Mouse (Mus musculus) thymus, adult 2 months (tissue): ENCODE results near the gene Dgka. TPM values are rescaled to one million over a fixed set of nuclear protein-coding genes. Genes with fewer than 3 reads are reported as not detected.

ENCODE experiments used
- DNase-seq: peaks from one replicate; pipeline ENCODE4 v3.0.0; 2021
- H3K27ac ChIP-seq: fragments of 200-500 bp; 2 replicates; pipeline ENCODE4 v1.5.1; 2012; ENCODE audit warnings: low read length, control low read depth; ENCODE audit not compliant: control insufficient read depth, insufficient read depth
- H3K27me3 ChIP-seq: fragments of 200-500 bp; 2 replicates; pipeline ENCODE4 v1.6.1; 2012; ENCODE audit warnings: mild to moderate bottlenecking, low read length, moderate library complexity, mixed read lengths; ENCODE audit not compliant: control insufficient read depth, insufficient read depth
- H3K36me3 ChIP-seq: fragments of 200-500 bp; 2 replicates; pipeline ENCODE4 v1.6.1; 2012; ENCODE audit warnings: mild to moderate bottlenecking, low read length, moderate library complexity; ENCODE audit not compliant: control insufficient read depth, insufficient read depth
- H3K4me1 ChIP-seq: fragments of 200-500 bp; replicated peaks from 2 replicates; pipeline ENCODE4 v1.6.1; 2012; ENCODE audit warnings: low read length; ENCODE audit not compliant: control insufficient read depth, insufficient read depth
- H3K4me3 ChIP-seq: fragments of 200-500 bp; 2 replicates; pipeline ENCODE4 v1.5.1; 2012; ENCODE audit warnings: mild to moderate bottlenecking, low read length, control low read depth, moderate library complexity; ENCODE audit not compliant: control insufficient read depth, insufficient read depth
- CTCF ChIP-seq: fragments of 200-500 bp; IDR thresholded peaks from 2 replicates; pipeline ENCODE4 v1.5.1; 2012; ENCODE audit warnings: mild to moderate bottlenecking, control low read depth, low read length, moderate library complexity, borderline replicate concordance; ENCODE audit not compliant: control insufficient read depth, poor library complexity, insufficient read depth; ENCODE audit errors: extremely low read depth
- POLR2A ChIP-seq: fragments of 200-500 bp; IDR thresholded peaks from 2 replicates; pipeline ENCODE4 v1.6.1; 2012; ENCODE audit warnings: mild to moderate bottlenecking, low read length, control low read depth, moderate library complexity; ENCODE audit not compliant: control insufficient read depth, poor library complexity, insufficient read depth; ENCODE audit errors: extremely low read depth
- WGBS: fragments of 180-500 bp; shearing (Covaris S2); methylation state at CpG from one replicate; pipeline ENCODE4 v1.1.7; 2018; 5-methylcytosine and 5-hydroxymethylcytosine counted together
- polyA plus RNA-seq: library from polyadenylated mRNA; depleted of rRNA; stranded (reverse); fragments of >200 nt; gene quantifications from 2 replicates; pipeline ENCODE4 v1.2.3, GENCODE M21; 2012

Gene Dgka
- polyA plus RNA-seq, 1 experiment = 374 TPM

DNA sequence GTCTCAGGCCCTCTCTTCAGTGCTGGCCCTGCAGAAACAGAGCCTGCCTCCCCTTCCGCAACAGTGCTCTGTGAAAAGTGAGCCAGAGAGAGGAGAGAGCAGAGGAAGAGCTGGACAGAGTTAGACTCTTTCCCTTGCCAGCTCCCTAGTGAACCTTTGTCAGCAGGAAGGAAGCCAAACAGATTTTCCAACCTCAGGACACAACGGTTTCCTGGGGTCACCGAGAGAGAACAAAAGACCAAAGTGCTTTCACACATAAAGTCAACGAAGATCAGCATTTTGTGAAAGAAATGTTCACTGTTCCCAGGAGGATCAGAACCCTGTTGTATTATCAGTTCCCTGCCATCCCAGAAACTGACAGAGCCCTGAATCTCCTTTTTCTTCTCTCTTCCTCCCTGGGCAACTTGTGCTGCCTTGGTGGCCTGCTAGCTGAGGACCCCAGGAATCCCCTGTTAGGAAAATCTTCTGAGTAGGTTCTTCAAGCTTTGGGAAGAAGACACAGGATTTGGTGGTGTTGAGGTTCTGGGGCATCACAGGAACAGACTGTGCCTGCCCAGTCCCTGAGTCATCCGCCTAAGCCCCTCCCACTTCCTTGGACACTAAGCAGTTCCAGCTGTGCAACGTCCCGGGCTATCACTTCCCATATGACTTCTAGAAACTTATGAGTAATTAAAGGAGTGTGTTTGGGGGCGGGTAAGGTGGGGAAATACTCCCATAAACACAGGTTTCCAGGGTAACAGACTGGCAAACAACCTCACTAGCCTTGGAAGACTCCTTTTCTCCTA, 34.5 kb upstream of the Dgka start:
- 22% methylated on average over 8 of the region's 8 CpGs for WGBS
- H3K4me3 ChIP-seq = no peak overlapping the region
- no peaks in the 10 kb centered on the region for H3K27me3 ChIP-seq
- H3K27ac ChIP-seq = no peak overlapping the region
- H3K36me3 ChIP-seq = no peaks in the 10 kb centered on the region
- TF ChIP-seq POLR2A (no peak), CTCF (no peak)
- H3K4me1 ChIP-seq = peaks cover 7% of the 10 kb centered on the region
- no peak for DNase-seq

DNA sequence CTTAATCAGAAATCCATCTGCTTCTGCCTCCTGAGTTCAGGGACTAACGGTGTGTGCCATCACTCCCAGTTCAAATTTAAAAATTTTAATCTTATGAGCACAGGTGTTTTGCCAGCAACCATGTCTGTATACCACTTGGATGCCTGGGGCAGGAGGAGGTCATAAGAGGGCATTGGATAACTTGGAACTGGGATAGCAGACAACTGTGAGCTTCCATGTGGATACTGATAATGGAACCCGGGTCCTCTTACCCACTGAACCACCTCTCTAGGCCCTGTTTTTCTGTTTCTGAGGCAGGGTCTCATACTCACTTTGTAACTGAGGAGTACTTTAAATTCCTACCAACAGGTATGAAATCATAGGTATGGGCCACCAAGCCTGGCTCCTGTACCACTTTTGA, 33.8 kb upstream of the Dgka start:
- H3K27me3 ChIP-seq = no peaks in the 10 kb centered on the region
- WGBS = 93% methylated on average over 2 of the region's 2 CpGs
- DNase-seq = no peak
- TF ChIP-seq POLR2A = no peak
- no peak for TF ChIP-seq CTCF
- H3K4me1 ChIP-seq = peaks cover 7% of the 10 kb centered on the region
- H3K36me3 ChIP-seq = no peaks in the 10 kb centered on the region
- no peak overlapping the region for H3K27ac ChIP-seq
- no peak overlapping the region for H3K4me3 ChIP-seq

DNA sequence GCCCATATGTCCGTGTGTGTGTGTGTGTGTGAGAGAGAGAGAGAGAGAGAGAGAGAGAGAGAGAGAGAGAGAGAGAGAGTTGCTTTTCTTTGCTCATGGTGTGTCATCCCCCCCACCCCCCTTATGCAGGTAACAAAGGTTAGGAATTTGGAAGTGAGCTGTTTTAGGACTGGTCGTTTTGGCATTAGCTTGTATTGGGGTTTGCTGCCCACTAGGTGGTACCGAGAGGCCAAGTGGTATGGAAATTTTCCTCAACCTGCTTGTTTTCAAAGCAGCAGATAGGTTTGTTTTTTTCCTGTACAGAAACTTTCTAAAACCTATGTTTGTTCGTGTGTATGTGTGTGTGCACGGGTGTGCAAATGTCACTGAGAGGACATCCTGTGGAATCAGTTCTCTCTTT, 29.0 kb upstream of the Dgka start:
- H3K36me3 ChIP-seq = no peaks in the 10 kb centered on the region
- no peak for DNase-seq
- no peaks in the 10 kb centered on the region for H3K4me1 ChIP-seq
- H3K27ac ChIP-seq = no peak overlapping the region
- WGBS = 31% methylated on average over 5 of the region's 5 CpGs
- no peak overlapping the region for H3K4me3 ChIP-seq
- H3K27me3 ChIP-seq = no peaks in the 10 kb centered on the region
- no peak for TF ChIP-seq POLR2A
- TF ChIP-seq CTCF = no peak

DNA sequence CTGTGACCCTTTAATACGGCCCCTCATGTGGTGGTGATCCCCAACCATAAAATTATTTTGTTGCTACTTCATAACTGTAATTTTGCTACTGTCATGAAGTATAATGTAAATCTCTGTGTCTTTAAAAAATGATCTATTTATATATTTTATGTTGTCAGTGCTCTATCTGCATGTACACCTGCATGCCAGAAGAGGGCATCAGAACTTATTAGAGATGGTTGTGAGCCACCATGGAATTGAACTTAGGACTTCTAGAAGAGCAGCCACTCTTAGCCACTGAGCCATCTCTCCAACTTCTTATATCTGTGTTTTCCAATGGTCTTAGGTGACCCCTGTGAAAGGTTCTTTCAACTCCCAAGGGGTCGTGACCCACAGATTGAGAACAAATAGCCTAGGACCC, 28.2 kb upstream of the Dgka start:
- Histone ChIP-seq H3K4me1 (no peaks in the 10 kb centered on the region), H3K4me3 (no peak overlapping the region), H3K27me3 (no peaks in the 10 kb centered on the region), H3K36me3 (no peaks in the 10 kb centered on the region), H3K27ac (no peak overlapping the region)
- WGBS = 92% methylated on average over 2 of the region's 2 CpGs
- TF ChIP-seq CTCF = no peak
- no peak for TF ChIP-seq POLR2A
- no peak for DNase-seq

DNA sequence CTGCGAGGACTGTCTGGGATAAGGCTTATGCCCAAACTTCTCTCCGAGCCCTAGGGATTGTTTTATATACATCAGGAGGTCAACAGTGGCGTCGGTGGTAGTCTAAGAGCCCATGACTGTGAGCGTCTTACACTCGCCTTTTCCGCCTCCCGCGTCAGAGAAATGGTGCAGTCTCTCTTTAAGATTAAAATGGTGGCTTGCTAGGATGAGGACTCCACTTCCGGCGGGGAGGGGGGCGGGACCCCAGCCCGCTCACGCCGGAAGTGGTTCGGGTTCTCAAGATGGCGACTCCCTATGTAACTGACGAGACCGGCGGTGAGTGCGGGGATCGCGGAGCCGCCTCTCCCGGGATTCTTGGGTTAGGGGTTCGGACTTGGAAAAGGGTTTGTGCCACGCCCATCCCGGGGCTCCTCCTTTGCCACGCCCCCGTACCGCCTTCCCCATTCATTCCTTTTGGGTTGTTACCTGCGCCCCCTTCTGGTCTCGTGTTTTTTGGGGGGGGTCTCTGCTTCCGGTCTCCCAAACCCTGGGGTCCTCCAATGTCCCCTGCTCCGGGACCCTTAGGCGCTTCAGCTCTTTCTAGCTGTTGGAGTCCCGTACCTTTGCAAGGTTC, 3.7 kb upstream of the Dgka start:
- H3K36me3 ChIP-seq = peaks cover 7% of the 10 kb centered on the region
- H3K27ac ChIP-seq = peak overlapping the region; percentile 99
- peak; percentile 80 for DNase-seq
- H3K4me3 ChIP-seq = peak overlapping the region; percentile 88
- H3K27me3 ChIP-seq = no peaks in the 10 kb centered on the region
- TF ChIP-seq CTCF (peak; percentile 51; the same call in 1 of the 2 replicates), POLR2A (peak; percentile 67; the same call in 1 of the 2 replicates)
- WGBS = under 1% methylated on average over 37 of the region's 37 CpGs
- peaks cover 10% of the 10 kb centered on the region for H3K4me1 ChIP-seq

DNA sequence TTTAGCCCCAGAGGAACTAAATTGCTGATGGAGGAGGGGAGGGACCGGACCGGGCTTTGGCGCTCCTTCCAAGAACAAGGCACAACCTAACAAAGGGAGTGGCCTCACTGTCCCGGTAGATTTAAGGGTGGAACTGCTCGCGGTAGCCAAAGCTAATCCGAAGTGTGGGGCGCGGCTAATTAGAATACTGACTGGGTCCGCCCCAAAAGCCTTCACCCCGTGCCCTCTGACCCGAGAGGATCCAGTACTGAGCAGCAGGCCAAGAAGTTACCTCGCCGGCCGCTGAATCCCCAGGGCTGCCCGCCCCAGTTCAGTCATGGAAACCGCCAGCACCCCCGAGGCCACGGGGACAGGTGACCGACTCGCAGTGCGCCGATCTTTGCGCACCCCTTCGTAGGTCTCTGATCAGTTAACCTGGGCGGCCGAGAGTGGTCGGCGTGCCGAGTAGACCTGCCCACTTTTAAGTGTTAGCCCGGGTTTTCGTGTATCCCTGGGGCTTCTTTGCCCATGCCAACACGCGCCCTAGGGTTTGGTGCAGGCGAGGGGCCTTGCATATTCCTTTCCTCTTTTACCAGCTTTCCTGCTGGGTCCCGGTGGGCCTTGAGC, 3.1 kb upstream of the Dgka start, which contains the start of gene Pym1:
Gene Pym1, plus strand, starts transcription at position 244 of the 606 bp plus-strand sequence.
- H3K27ac ChIP-seq = peak within 1 kb of the TSS; percentile 99
- peak; percentile 67 for DNase-seq
- peak within 1 kb of the TSS; percentile 88 for H3K4me3 ChIP-seq
- no peaks in the 10 kb centered on the region for H3K27me3 ChIP-seq
- TF ChIP-seq POLR2A = no peak; the same call in none of the 2 replicates
- TF ChIP-seq CTCF = no peak
- under 1% methylated on average over 36 of the region's 36 CpGs for WGBS
- H3K4me1 ChIP-seq = peaks cover 10% of the 10 kb centered on the region
- peaks cover 5% of the 10 kb centered on the region; the same call in 1 of the 2 replicates for H3K36me3 ChIP-seq
